Mouse (Mus musculus): Measurements from ENCODE around the gene Mettl7a3.

Mettl7a3 gene

DNA sequence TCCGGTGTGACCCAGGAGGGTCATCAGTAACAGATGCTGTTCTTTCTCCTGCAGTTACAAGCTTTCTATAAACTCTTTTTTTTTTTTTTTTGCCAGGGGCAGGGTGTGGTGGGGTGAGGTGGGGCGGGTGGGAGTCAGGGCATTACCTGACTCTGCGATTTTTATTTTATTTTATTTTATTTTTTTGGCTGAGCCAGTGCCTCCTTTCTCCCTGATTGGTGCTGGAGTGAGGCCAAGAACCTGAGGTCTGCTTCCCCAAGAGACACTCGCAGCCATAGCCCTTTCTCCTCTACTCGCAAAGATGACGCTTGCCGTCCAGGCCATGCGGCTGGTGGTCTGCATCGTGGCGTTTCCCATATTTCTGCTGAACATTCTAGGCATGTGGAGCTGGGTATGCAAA is at the start of gene Mettl7a3:
Gene Mettl7a3 (plus strand): TSS at position 301 of the 400 bp plus-strand sequence.
- in situ Hi-C loops (cut with MboI; ENCODE audit: unreplicated experiment in 2 of 2) = no loop called here

DNA sequence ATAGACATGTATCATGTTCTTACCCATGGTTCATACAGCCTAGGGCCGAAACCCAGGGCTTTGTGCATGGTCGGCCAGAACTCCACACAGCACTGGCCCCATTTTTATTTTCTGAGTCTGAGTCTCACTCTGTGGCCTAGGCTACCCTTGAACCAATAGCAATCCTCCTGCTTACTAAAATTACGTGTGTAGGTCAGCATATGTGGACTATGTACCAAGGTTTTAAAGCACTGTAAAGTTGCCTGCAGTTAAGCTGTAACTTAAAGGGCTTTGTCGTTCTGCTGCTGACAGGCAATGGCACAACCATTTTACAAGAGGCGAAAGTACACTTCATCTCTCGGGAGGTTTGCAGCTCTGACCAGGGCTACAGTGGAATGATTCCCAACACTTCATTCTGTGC is 45.7 kb upstream of the Mettl7a3 start:
- in situ Hi-C loops (cut with MboI; ENCODE audit: unreplicated experiment in 2 of 2) = no loop called here

DNA sequence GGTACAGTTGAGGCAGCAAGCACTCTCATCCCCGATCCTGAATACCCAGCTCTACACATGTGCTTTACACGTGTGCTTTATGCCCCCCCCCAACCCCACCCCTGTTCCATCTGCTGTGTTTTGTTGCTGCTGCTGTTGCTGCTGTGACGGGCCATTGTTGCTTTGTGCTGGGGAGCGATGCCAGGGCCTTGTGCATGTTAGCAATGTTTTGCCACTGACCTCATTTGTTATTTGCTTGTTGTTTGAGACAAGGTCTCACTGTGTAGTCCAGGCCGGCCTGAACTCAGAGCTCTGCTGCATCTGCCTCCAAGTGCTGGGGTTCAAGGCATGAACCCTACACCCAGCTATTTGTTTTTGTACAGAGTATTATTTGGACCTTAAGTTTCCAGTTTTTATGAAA is 43.9 kb upstream of the Mettl7a3 start:
- in situ Hi-C loops (cut with MboI; ENCODE audit: unreplicated experiment in 2 of 2) = no loop called here

DNA sequence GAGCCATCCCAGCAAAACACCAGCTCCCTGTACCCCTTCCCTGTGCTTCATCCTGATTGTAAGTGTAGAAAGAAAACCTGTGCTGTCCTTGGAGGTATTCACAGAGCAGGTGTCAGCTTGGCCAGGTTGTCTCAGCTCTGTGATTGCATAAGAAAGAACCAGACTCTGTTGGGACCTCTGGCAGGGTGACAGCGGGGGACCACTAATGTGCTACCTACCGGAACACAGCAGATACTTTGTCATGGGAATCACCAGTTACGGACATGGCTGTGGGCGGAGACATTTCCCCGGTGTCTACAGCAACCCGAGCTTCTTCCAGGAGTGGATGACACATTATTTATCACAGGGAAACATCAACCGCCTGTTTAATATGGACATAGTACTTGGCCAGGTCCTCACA is 42.4 kb upstream of the Mettl7a3 start:
- in situ Hi-C loops (cut with MboI; ENCODE audit: unreplicated experiment in 2 of 2) = no loop called here

DNA sequence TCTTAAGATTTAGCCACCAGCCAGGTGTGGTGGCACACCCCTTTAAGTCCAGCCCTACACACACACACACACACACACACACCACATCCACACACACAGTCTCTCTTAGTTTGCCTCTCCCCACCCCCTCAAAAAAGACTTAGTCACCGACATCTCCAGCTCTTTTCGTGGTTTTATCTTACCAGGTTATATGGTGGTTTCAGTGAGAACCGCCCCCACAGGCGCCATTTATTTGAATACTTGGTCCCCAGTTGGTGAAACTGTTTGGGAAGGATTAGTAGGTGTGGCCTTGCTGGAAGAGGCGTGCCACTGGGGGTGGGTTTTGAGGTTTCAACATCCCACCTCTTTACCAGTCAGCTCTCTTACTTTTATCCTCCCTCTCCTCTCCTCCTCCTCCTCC is 36.9 kb upstream of the Mettl7a3 start:
- in situ Hi-C loops (cut with MboI; ENCODE audit: unreplicated experiment in 2 of 2) = no loop called here

DNA sequence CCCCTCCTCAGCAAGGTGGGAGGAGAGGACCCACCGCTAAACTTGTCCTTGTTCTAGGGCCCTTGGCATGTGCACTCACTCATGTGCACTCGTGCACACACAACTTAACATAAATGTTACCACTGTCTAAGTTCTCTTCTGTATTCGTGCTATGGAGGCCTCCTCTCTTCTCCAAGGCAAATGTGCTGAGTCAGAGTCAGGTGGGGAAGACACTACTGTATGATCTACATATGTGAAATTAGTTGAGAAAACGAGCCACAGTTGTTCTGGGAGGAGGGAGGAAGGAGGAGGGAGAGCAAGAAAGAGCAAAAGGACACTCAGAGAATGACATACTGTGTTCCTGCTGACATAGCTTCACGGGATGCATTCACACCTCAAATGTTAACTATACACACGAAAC is 34.2 kb upstream of the Mettl7a3 start:
- in situ Hi-C loops (cut with MboI; ENCODE audit: unreplicated experiment in 2 of 2) = loop anchor here in 1 of 2 experiments (5.0 to 25.0 kb wide), 2 partner anchors 263 to 1388 kb away; partner anchors contain the start of genes Dip2b and Lmbr1l

DNA sequence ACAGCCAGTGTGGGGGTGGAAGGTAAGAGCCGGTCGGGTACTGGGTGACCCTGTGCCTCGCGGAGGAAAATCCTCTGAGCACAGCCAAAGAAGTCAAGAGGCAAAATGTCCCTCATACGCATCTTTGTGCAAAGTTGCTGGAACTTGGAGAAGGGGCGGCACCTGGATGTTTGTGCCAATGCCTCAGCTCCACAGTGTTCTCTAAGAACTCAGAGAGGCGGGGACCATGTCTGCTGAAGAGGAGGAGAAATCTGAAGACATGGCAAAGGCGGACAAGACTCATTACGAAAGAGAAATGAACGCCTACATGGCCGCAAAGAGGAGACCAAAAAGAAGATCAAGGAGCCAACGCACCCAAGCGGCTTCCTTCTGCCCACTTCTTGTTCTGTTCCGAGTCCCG is 33.2 kb upstream of the Mettl7a3 start:
- in situ Hi-C loops (cut with MboI; ENCODE audit: unreplicated experiment in 2 of 2) = loop anchor here in 1 of 2 experiments (5.0 to 25.0 kb wide), 2 partner anchors 264 to 1389 kb away; partner anchors contain the start of genes Dip2b and Lmbr1l

DNA sequence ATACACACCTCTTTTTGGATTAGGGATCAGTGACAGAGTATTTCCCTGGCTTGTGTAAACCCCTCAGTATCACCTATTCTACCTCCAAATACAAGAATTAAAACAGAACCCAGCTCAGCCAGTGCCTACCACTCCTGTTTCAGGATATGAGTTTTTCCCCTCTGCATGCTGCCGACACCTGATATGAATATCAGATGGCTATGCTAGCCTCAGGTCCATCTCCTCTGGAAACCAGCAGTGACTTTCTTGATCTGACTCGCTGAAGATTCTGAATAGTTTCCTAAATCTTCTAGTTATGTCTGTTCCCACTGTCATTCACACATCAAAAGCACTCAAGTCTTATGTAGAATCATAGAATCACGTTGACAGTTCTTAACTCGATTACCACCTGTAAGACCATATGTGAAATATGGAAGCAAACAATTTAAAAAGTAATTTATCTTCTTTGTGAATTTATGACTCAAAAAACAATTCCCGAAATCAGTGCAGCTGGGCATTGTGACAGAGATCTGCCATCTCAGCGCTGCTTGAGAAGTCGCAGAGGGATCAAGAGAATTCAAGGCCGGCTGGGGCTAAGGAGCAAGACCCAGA is 31.2 kb upstream of the Mettl7a3 start:
- in situ Hi-C loops (cut with MboI; ENCODE audit: unreplicated experiment in 2 of 2) = loop anchor here in 1 of 2 experiments (5.0 to 25.0 kb wide), 2 partner anchors 266 to 1391 kb away; partner anchors contain the start of genes Dip2b and Lmbr1l

DNA sequence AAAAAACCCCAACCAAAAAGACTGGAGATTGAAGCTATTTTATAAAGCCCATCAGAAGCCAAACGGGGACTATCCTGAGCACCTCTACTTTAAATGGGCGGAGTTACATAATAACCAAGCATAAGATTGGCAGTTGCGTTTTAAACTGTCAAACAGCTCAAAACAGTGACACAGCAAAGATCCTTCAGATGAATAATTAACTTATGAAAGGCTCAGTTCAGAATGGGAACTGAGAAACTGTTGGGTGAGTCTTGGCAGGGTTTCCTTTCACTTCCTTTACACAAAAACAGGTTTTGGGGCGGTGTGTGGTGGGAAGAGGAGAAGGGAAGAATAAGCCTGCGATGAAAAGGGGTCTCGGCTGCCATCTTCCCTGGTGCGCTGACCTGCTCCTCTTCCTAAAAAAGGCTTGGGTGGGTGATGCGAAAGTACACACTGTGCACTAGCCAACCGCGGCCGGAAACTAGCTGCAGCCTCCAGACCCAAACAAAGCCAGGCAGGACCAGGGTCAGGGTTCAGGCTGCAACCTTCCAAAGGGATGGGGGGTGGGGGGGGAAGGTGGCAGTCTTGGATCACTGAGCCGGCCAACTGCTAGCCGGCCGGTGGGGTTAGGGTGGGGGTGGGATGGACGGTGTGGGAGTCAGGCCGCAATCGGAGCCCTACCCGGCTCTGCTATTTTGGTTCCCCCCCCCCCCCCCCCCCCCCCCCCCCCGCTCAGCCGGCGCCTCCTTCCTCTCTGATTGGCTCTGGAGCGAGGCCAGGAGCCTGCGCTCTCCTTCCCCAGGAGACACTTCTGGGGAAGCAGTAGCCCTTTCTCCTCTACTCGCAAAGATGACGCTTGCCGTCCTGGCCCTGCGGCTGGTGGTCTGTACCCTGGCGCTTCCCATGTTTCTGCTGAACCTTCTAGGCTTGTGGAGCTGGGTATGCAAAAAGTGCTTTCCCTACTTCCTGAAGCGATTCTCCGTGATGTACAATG is 30.4 kb upstream of the Mettl7a3 start, which contains the start of gene Mettl7a1:
Gene Mettl7a1 (plus strand): TSS at position 122 of the 973 bp plus-strand sequence.
- in situ Hi-C loops (cut with MboI; ENCODE audit: unreplicated experiment in 2 of 2) = loop anchor here in 1 of 2 experiments (5.0 to 25.0 kb wide), 2 partner anchors 267 to 1392 kb away; partner anchors contain the start of genes Dip2b and Lmbr1l

DNA sequence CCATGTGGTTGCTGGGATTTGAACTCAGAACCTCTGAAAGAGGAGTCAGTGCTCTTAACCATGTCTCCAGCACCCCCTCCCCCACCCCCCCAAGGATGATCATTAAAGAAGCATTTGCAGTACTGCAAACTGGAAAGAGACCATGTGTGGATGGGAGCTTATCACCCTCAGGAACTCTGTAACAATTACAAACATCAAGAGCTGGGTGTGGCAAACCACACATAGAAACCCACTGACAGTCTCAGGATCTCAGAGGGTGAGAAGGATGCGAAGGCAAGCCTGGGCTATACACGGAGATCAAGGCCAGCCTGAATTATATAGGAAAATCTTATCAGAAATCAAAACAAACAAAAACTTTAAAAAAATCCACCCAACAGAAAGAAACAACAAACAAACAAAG is 28.5 kb upstream of the Mettl7a3 start:
- in situ Hi-C loops (cut with MboI; ENCODE audit: unreplicated experiment in 2 of 2) = loop anchor here in 1 of 2 experiments (25.0 kb wide), 1 partner anchor 1394 kb away; the partner anchor contains the start of gene Lmbr1l

DNA sequence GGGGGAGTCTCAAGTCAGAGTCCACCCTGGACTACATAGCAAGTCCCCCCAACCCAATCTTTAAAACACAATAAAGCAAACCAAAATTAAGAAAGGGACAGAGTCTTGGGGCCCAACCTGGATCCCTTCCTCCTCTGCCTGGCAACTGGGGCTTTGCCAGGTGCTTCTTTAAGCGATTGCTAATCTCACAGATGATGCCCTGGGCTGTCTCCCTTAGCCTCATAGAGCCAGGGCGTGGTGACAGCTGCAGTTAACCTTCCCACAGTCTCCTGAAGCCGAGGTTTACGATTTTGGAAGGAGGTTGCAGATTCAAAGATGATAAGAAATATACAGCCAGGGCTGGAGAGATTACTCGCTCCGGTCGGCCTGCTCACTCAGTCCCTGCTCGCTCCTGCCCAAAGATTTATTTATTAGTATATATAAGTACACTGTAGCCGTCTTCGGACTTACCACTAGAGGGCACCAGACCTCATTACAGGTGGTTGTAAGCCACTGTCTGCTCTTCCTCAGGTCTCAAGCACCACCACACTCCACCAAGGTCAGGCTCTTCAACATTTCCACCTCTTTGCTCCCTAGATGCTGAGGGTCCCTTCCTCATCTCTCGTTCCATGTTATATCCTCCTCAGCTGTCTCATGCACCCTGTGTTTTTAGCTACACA is 27.2 kb upstream of the Mettl7a3 start:
- in situ Hi-C loops (cut with MboI; ENCODE audit: unreplicated experiment in 2 of 2) = loop anchor here in 1 of 2 experiments (25.0 kb wide), 1 partner anchor 1395 kb away; the partner anchor contains the start of gene Lmbr1l

DNA sequence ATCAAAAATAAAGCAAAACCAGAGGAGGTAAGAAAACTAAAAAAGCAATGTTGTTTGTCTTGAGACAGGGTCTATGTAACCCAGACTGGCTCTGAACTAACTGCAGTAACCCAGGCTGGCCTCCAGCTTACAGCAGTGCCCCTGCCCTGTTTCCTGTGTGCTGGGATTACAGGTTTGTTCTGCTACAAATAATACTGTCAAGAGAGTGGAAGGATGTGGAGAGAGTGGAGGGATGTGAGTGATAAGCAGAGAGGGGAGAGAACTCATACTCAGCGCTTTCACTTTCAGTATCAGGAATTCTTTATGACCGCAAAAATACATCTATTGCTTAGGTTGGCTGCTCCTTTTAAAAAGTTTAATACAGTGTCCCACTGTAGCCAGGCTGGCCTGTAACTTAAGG is 22.4 kb upstream of the Mettl7a3 start:
- in situ Hi-C loops (cut with MboI; ENCODE audit: unreplicated experiment in 2 of 2) = loop anchor here (10.0 to 25.0 kb wide), 2 partner anchors 278 to 1400 kb away; partner anchors contain the start of genes Dip2b (in 1 of the 2) and Lmbr1l (in 1 of the 2)

DNA sequence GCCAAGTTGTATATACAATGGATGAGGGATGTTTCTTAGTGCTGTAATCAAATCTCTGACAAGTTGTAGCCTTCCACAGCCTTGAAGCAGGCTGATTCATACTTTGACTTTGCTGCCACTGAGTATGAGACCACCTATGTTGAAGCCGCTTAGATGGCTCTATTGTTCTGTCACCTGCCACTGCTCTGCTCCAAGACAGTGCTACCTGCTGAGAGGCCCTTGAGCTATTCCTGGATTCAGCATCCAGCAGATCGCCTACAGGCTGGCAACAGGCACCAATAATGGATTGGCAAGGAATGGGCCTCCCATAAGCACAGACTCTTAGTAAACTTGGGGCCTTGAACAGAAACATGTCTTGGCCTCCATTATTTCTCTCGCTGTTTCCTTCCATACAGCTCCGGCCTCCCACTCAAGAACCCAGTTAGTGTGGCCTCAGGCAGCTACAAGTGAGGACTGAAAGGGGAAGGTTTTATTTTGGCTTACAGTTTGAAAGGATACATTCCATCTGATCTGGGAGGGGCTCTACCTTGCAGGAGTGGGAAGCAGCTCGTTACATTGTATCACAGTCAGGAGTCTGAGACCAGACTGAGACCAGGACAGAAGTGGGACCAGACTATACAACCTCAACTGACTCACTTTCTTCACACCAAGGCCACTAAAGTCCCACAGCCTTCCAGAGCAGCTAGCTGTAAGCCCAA is 20.1 kb upstream of the Mettl7a3 start:
- in situ Hi-C loops (cut with MboI; ENCODE audit: unreplicated experiment in 2 of 2) = loop anchor here (5.0 to 25.0 kb wide), 3 partner anchors 47 to 1402 kb away; partner anchors contain the start of genes Dip2b (in 1 of the 2) and Lmbr1l (in 1 of the 2)

DNA sequence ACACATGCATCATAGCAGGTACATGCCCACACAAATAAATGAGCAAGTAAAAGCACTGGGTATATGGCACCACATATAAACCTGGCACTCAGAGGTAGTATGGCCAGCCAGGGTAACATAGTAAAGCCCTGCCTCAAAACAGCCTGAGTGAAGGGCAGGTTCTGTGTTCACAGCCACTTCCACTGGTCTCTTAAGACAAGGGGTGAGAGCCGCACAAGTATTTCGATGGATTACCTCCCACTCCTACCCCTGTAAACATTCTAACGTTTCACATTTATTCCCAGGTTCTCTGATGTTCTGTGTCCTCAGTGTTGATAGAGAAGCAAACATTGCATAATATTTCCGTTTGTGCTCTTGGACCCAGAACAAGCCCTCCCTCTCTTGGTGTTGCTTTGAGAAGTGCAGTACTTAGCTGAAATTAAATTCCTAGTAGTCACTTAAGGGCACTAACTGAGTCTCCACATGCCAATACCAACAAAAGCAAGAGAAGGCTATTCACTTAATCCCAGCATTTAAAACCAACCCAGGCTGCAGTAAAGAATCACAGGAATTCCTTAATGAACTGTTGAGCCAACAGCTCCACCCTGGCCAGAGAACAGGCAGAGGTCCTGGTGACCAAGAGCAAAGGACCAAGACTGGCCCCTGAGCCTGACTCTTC is 16.6 kb upstream of the Mettl7a3 start:
- in situ Hi-C loops (cut with MboI; ENCODE audit: unreplicated experiment in 2 of 2) = loop anchor here (5.0 to 25.0 kb wide), 3 partner anchors 51 to 1406 kb away; partner anchors contain the start of genes Dip2b (in 1 of the 2) and Lmbr1l (in 1 of the 2)

DNA sequence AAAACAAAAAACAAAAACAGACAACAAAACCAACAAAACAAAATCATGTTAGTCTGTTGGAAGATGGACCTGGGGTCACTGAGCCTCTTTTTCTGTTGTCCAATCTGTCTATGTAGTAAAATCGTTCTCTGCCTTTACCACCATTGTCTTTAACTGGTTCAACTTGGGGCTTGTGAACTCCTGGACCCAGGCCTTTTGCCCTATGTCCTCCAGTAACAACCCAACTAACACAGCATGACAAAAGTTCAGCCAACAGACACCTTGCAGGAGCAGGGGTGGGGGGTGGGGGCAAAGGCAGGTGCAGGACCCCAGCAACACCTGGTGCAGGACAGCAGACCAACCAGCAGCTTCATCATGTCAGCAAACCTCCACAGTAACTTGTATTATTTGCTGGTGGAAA is 14.8 kb upstream of the Mettl7a3 start:
- in situ Hi-C loops (cut with MboI; ENCODE audit: unreplicated experiment in 2 of 2) = loop anchor here (5.0 to 25.0 kb wide), 5 partner anchors 53 to 1408 kb away; partner anchors contain the start of genes Dip2b (in 1 of the 2) and Lmbr1l (in 1 of the 2)

DNA sequence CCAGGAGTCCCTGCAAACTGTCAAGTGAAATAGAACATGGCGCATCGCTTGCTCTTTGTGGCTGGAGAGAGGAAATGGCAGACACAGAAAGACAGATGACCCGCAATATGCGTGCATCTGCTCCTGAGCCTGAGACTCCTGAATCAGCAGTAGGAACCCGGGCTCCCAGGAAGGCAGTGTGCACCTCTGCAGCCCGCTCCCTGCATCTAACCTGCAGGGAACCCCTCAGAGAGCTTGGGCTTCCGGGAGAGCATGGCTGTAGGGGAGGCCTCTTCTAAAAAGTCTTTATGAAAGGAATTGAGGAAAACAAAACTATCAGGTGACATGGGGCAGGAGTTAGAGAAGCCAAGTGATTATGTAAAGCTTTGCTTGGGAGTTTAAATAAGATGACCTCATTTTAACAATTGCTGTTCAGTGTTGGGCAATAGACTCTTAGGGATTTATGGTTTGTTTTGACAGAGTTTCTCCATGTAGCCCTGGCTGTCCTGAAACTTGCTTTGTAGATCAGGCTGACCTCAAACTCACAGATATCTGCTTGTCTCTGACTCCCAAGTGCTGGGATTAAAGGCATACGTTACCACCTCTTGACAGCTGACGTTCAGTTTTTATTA is 14.3 kb upstream of the Mettl7a3 start:
- in situ Hi-C loops (cut with MboI; ENCODE audit: unreplicated experiment in 2 of 2) = loop anchor here (10.0 to 25.0 kb wide), 3 partner anchors 56 to 1408 kb away; partner anchors contain the start of gene Lmbr1l (in 1 of the 2)

DNA sequence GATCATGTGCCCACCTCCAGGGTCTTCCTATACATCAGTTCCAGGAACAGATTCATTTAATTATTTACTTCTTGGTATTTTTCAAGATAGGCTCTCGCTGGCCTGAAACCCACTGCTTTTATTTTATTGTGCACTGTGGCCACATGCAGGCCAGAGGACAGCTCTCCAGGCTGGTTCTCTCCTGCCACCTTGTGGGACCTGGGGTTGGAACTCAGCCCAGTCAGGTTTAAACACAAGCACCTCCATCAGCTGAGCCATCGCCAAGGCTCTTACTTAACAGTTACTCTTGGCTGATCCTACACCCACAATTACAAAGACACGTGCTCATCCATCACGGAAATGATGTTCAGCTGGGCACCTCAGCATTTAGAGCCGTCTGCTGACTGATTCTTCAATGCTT is 13.6 kb upstream of the Mettl7a3 start:
- in situ Hi-C loops (cut with MboI; ENCODE audit: unreplicated experiment in 2 of 2) = loop anchor here (10.0 to 25.0 kb wide), 3 partner anchors 56 to 1409 kb away; partner anchors contain the start of gene Lmbr1l (in 1 of the 2)

DNA sequence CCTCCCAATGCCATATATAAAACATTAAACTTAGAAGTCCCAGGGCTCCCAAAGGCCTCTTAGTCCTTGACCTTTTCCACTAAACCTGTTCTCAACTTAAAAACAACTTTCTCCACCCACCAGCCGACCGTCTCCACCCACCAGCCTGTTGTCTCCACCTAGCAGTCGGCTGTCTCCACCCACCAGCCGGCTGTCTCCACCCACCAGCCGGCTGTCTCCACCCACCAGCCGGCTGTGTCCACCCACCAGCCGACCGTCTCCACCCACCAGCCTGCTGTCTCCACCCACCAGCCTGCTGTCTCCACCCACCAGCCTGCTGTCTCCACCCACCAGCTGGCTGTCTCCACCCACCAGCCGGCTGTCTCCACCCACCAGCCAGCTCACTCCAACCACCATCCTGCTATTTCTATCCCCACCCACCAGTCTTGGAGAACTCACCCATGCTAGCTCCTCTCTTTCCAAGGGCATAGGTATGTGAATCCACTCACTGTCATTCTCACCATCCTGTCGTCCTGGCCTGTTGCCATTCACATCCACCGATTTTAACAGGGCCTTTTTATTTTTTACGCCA is 10.6 kb upstream of the Mettl7a3 start:
- in situ Hi-C loops (cut with MboI; ENCODE audit: unreplicated experiment in 2 of 2) = loop anchor here (10.0 to 25.0 kb wide), 3 partner anchors 59 to 1412 kb away; partner anchors contain the start of gene Lmbr1l (in 1 of the 2)

All from v-Abl transformed pro-B cells (cell line).